ENCODE assay signal across 8 mouse cellular contexts in genomic region chr6:83033249-83034185, GRCm38 (mm10). TPM values are rescaled to one million over a fixed set of nuclear protein-coding genes. Genes with fewer than 3 reads are reported as not detected.
DNase-seq lines count a peak whose midpoint lies in the region; ATAC-seq and TF ChIP-seq lines count a peak whose summit lies in the region.

Gene Dok1, minus strand, starts transcription at chr6:83033471.
Gene Loxl3, plus strand, starts transcription at chr6:83034173.

- TF ChIP-seq CTCF in heart, adult 2 months (IDR thresholded peaks at IDR 0.05) = no peak

- ATAC-seq in lung, embryonic 15.5 days (ENCODE audit: borderline replicate concordance, extremely low read depth, low FRiP score, low TSS enrichment) = peak; percentile 87
- peak; percentile 41 for ATAC-seq in neutrophil, adult 5-6 weeks (ENCODE audit: extremely low read depth, insufficient number of reproducible peaks, low FRiP score, poor library complexity, severe bottlenecking)

- TF ChIP-seq EP300 in heart, adult 2 months (IDR thresholded peaks at IDR 0.05; ENCODE audit: insufficient read depth, low read depth, low read length) = no peak

- no peaks in the 10 kb centered on the region for H3K36me3 ChIP-seq in heart, adult 2 months (ENCODE audit: control insufficient read depth, insufficient read depth, low read length)
- no peaks in the 10 kb centered on the region for H3K36me3 ChIP-seq in lung, embryonic 15.5 days

- H3K4me2 ChIP-seq in lung, embryonic 15.5 days = peak within 1 kb of the TSS; percentile 92

- H3K27ac ChIP-seq in heart, adult 2 months = peak within 1 kb of the TSS; percentile 73
- H3K27ac ChIP-seq in lung, embryonic 15.5 days = peak within 1 kb of the TSS; percentile 95

- no peaks in the 10 kb centered on the region for H3K27me3 ChIP-seq in heart, adult 2 months (ENCODE audit: control insufficient read depth, insufficient read depth, low read length)
- H3K27me3 ChIP-seq in lung, embryonic 15.5 days = peaks cover 3% of the 10 kb centered on the region; the same call in 1 of the 2 replicates

- H3K9me3 ChIP-seq in lung, embryonic 15.5 days = no peaks in the 10 kb centered on the region

- peak within 1 kb of the TSS; percentile 85 for H3K4me3 ChIP-seq in heart, adult 2 months
- H3K4me3 ChIP-seq in lung, embryonic 15.5 days = peak within 1 kb of the TSS; percentile 76

- H3K4me1 ChIP-seq in heart, adult 2 months (ENCODE audit: control insufficient read depth, insufficient read depth, low read length) = no peaks in the 10 kb centered on the region
- peaks cover 38% of the 10 kb centered on the region for H3K4me1 ChIP-seq in lung, embryonic 15.5 days

- 1% methylated on average over 51 of the region's 51 CpGs for WGBS in heart, adult 2 months
- WGBS in lung, embryonic 15.5 days = under 1% methylated on average over 51 of the region's 51 CpGs

- no peaks in the 10 kb centered on the region for H3K79me2 ChIP-seq in heart, adult 2 months (replicated peaks; ENCODE audit: control insufficient read depth, insufficient read depth, low read length)

- DNase-seq in right cerebral cortex, postnatal 10 days (ENCODE audit: low spot score in 2 of 2) = peak; percentile 60 to 71
- DNase-seq in right cerebral cortex, postnatal 36 days (ENCODE audit: low spot score in 2 of 2) = no peak
- DNase-seq in embryo, embryonic 9.5 days (ENCODE audit: extremely low spot score) = peak; percentile 82
- DNase-seq in heart, adult 2 months = peak; percentile 84
- peak; percentile 43 for DNase-seq in kidney, adult 11 months
- DNase-seq in thymus, postnatal 36 days = peak; percentile 71 to 77

- peak within 1 kb of the TSS; percentile 69 for H3K9ac ChIP-seq in heart, adult 2 months (ENCODE audit: low read depth, low read length)
- peak within 1 kb of the TSS; percentile 60 for H3K9ac ChIP-seq in lung, embryonic 15.5 days

- intact Hi-C loops in heart, adult 2 months (cut with DNase I) = no loop called here

- peak; percentile 64; the same call in 1 of the 2 replicates for TF ChIP-seq POLR2A in heart, adult 2 months (IDR thresholded peaks at IDR 0.05; ENCODE audit: insufficient read depth, low read depth, low read length)

RNA-seq across cellular contexts. Expression of gene Dok1, which starts in this region (rescaled TPM):
- total RNA-seq in heart, adult 2 months (2021) = 1 to 10 TPM; 2.6 TPM
- polyA plus RNA-seq in heart, adult 2 months (2012; rRNA removed) = 3.0 and 3.4 TPM in 2 replicates
- 18.3 and 19.6 TPM in 2 replicates for polyA plus RNA-seq in lung, embryonic 15.5 days (2015; fragmentation: Nextera tagmentation; extraction: Ambion mirVana)
- 20.7 and 25.4 TPM in 2 replicates for total RNA-seq in neutrophil, adult 5-6 weeks (2017)

RNA-seq across cellular contexts. Expression of gene Loxl3, which starts in this region (rescaled TPM):
- 1 to 10 TPM; 1.9 to 2.1 TPM for total RNA-seq in heart, adult 2 months (2021)
- polyA plus RNA-seq in heart, adult 2 months (2012; rRNA removed) = 5.4 and 7.2 TPM in 2 replicates
- polyA plus RNA-seq in lung, embryonic 15.5 days (2015; fragmentation: Nextera tagmentation; extraction: Ambion mirVana) = 21.9 and 23.2 TPM in 2 replicates
- 0.47 and 0.74 TPM in 2 replicates for total RNA-seq in neutrophil, adult 5-6 weeks (2017)

Comparison
In these comparisons a context has a peak if more than half of its experiments do, and no peak if none do; other contexts are left out.
1. DNase-seq: peak in right cerebral cortex, postnatal 10 days (2 of 2), embryo, embryonic 9.5 days (single experiment), heart, adult 2 months (2 of 2), kidney, adult 11 months (single experiment) and thymus, postnatal 36 days (2 of 2); none in right cerebral cortex, postnatal 36 days (0 of 2).